Mouse (Mus musculus): ENCODE measurements around the gene Erbb3. TPM values are rescaled to one million over a fixed set of nuclear protein-coding genes. Genes with fewer than 3 reads are reported as not detected.

Gene Erbb3
- total and polyA plus RNA-seq, 3 experiments, result 0.29 to 0.39 TPM; not detected in 1

DNA sequence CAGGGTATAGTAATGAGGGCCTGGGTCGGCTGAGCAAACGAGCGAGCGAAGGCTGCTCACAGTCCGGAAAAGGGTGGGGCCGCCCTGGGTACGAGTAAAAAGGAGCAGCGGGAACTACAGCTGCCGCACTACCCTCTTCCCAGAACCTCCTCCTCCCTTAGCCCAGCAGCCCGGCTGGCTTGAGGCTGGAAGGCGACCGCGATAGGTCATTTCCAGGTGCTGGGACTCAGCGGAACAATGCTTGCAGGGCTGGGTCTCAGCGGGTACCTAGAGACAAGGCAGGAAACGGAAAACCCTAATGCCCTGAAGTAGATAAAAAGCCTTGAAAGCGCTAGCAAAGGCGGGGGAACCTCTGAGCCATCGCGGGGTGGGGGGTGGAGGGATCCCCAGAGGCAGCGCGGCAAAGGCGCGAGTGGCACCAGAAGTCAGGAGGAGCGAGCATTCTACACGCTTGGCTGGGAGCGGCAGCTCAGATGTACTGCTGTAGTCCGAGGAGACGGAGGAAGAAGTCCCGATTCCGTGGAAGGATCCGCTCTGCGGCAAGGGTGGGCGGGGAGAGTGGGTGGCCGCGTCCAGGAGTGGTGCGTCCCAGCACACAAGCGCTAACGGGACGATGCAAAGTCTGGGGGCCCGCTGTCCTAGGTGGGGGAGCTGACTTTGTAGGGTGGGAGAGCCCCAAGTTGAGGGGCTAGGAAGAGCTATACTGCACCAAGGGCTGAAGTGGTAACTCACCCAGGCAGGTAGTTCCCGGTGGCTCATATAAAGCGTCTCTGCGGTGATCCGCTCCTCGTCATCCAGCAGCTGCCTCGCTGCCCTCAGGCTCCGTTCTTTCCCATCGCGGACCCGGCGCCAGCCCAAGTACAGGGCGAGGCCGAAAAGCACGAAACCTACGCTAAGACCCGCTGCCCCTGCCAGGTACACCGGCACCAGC lies 64.5 kb downstream of the Erbb3 start (continued):
- TF ChIP-seq HCFC1 (IDR thresholded peaks at IDR 0.05; ENCODE audit: low read depth, low read length), result peak; percentile 46; the same call in 1 of the 2 replicates
- no peak; the same call in 1 of the 2 replicates for TF ChIP-seq KAT2A (conservative IDR thresholded peaks at IDR 0.05; ENCODE audit: low read depth, low read length)
- peak; percentile 56; the same call in 1 of the 2 replicates for TF ChIP-seq MYC (IDR thresholded peaks at IDR 0.05; ENCODE audit: low read depth, low read length)
- peak in 1 of 2 experiments; percentile 47; a peak in 2 of 4 replicates for TF ChIP-seq EP300 (IDR thresholded peaks at IDR 0.05; ENCODE audit: low read depth in 1 of 2, low read length in 2 of 2)
- no peak; the same call in 1 of the 2 replicates for TF ChIP-seq ELF1 (IDR thresholded peaks at IDR 0.05; ENCODE audit: low read depth, low read length)
- no peak for TF ChIP-seq ZKSCAN1 (IDR thresholded peaks at IDR 0.05; ENCODE audit: low read depth, low read length)
- TF ChIP-seq JUND (IDR thresholded peaks at IDR 0.05; ENCODE audit: low read depth, low read length), result no peak
- TF ChIP-seq GATA1 (IDR thresholded peaks at IDR 0.05; ENCODE audit: low read depth, low read length), result peak; percentile 32; the same call in 1 of the 2 replicates
- peak; percentile 64 for TF ChIP-seq MXI1 (IDR thresholded peaks at IDR 0.05; ENCODE audit: low read depth, low read length)
- TF ChIP-seq USF2 (IDR thresholded peaks at IDR 0.05; ENCODE audit: borderline replicate concordance in 1 of 2, insufficient read depth in 1 of 2, low read depth in 1 of 2, low read length in 2 of 2), result no peak
- peak; percentile 45 for TF ChIP-seq TBP (IDR thresholded peaks at IDR 0.05; ENCODE audit: low read depth, low read length)
- TF ChIP-seq MAFK (IDR thresholded peaks at IDR 0.05; ENCODE audit: borderline replicate concordance, low read depth, low read length), result no peak
- no peak for TF ChIP-seq CTCF (IDR thresholded peaks at IDR 0.05 in 2 of 3, conservative IDR thresholded peaks at IDR 0.05 in 1 of 3; ENCODE audit: control insufficient read depth in 1 of 3, insufficient read depth in 1 of 3, low read depth in 2 of 3, low read length in 3 of 3, poor library complexity in 1 of 3, severe bottlenecking in 1 of 3)
- TF ChIP-seq NELFE (IDR thresholded peaks at IDR 0.05; ENCODE audit: low read depth, low read length), result peak; percentile 56
- TF ChIP-seq CHD1 (IDR thresholded peaks at IDR 0.05; ENCODE audit: low read depth, low read length), result no peak
- TF ChIP-seq POLR2AphosphoS2 (IDR thresholded peaks at IDR 0.05; ENCODE audit: low read length), result no peak
- no peak for TF ChIP-seq MYB (IDR thresholded peaks at IDR 0.05; ENCODE audit: low read depth, low read length)
- peak; percentile 13; the same call in 1 of the 2 replicates for TF ChIP-seq POLR2AphosphoS5 (IDR thresholded peaks at IDR 0.05; ENCODE audit: borderline replicate concordance, low read depth, low read length)

DNA sequence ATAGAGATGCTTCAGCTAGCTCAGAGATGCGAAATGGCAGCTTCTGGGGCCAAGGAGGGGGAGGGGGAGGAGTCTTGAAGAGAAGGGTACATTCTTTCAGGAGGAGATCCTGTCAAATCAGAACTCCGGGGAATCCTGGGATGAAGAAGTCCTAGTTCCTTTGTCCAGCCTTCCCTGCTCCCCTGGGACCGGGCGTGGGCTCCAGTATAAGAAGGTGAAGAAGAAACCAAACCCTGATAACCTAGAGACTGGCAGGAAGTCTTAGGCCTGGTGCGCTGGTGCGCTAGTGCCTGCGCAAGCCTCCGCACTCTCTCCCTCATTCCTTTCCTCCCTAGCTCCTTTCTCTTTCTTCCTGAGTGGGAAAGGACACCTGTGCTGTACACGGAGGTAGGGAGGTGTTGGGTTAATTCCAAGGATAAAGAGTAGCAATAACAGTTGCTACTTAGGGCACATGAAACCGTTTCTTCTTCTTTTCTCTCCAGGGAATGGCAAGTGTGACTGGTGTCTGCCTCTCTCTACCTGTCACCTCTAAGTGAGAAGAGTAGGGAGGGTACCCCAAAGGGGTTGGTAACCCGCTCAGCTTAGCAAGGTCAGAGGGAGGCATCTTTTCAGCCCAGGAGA lies 65.2 kb downstream of the Erbb3 start:
- Histone ChIP-seq H3K9ac (ENCODE audit: control insufficient read depth, low read depth, low read length, poor library complexity, severe bottlenecking) (peak overlapping the region; percentile 79), H3K4me3 (ENCODE audit: control insufficient read depth in 1 of 2, insufficient read depth in 1 of 2, low read depth in 2 of 2, low read length in 2 of 2) (peak overlapping the region; percentile 83 to 90), H3K9me3 (replicated peaks; ENCODE audit: insufficient read depth, low read length) (no peaks in the 10 kb centered on the region), H3K36me3 (ENCODE audit: control insufficient read depth in 1 of 2, insufficient read depth in 2 of 2, low read length in 2 of 2) (peaks cover 0 to 10% of the 10 kb centered on the region in 2 experiments; a peak in 3 of 4 replicates), H3K27ac (ENCODE audit: control insufficient read depth, low read depth, low read length) (peak overlapping the region; percentile 71), H3K79me2 (ENCODE audit: control insufficient read depth, insufficient read depth, low read length, poor library complexity) (peaks cover 8% of the 10 kb centered on the region), H3K4me1 (ENCODE audit: control insufficient read depth in 1 of 2, insufficient read depth in 2 of 2, low read length in 2 of 2) (peaks cover 5 to 12% of the 10 kb centered on the region in 2 experiments; a peak in 3 of 4 replicates), H3K27me3 (ENCODE audit: control insufficient read depth in 1 of 2, insufficient read depth in 2 of 2, low read length in 2 of 2) (no peaks in the 10 kb centered on the region)
- peak; percentile 61 for DNase-seq (ENCODE audit: low read depth, low spot score)
- TF ChIP-seq NELFE (IDR thresholded peaks at IDR 0.05; ENCODE audit: low read depth, low read length) (peak; percentile 20), USF2 (IDR thresholded peaks at IDR 0.05; ENCODE audit: borderline replicate concordance in 1 of 2, insufficient read depth in 1 of 2, low read depth in 1 of 2, low read length in 2 of 2) (no peak), GATA1 (IDR thresholded peaks at IDR 0.05; ENCODE audit: low read depth, low read length) (no peak), EP300 (IDR thresholded peaks at IDR 0.05; ENCODE audit: low read depth in 1 of 2, low read length in 2 of 2) (0 out of 4 replicates have a peak, but pooled peaks of 1 of the 2 experiments have one; percentile 14), SMC3 (IDR thresholded peaks at IDR 0.05; ENCODE audit: low read depth, low read length) (no peak), NRF1 (IDR thresholded peaks at IDR 0.05; ENCODE audit: insufficient read depth, low read depth, low read length, poor library complexity, severe bottlenecking) (peak; percentile 64; the same call in 1 of the 2 replicates), ZC3H11A (IDR thresholded peaks at IDR 0.05; ENCODE audit: low read depth, low read length) (no peak)

All from MEL (cell line).